Mouse (Mus musculus) intestine, embryonic 15.5 days (tissue): ENCODE results near the gene Bmyc. TPM values are rescaled to one million over a fixed set of nuclear protein-coding genes. Genes with fewer than 3 reads are reported as not detected.

Experiments used
- ATAC-seq: fragments of 200-750 bp; cut with Nextera tagmentation; 2 replicates; pipeline ENCODE4 v1.8.0; 2017; ENCODE audit warnings: moderate TSS enrichment, moderate library complexity
- H3K27ac ChIP-seq: fragments of 300-500 bp; sonication (generic); 2 replicates; pipeline ENCODE4 v1.5.1; 2015; ENCODE audit warnings: mild to moderate bottlenecking, inconsistent platforms
- H3K27me3 ChIP-seq: fragments of 300-500 bp; sonication (generic); replicated peaks from 2 replicates; pipeline ENCODE4 v1.6.1; 2015; ENCODE audit warnings: inconsistent platforms
- H3K36me3 ChIP-seq: fragments of 300-500 bp; sonication (generic); 2 replicates; pipeline ENCODE4 v1.6.1; 2015; ENCODE audit warnings: inconsistent platforms
- H3K4me1 ChIP-seq: fragments of 300-500 bp; sonication (generic); replicated peaks from 2 replicates; pipeline ENCODE4 v1.6.1; 2015; ENCODE audit warnings: inconsistent platforms
- H3K4me2 ChIP-seq: fragments of 300-500 bp; sonication (generic); replicated peaks from 2 replicates; pipeline ENCODE4 v1.6.1; 2015; ENCODE audit warnings: mild to moderate bottlenecking, inconsistent platforms
- H3K4me3 ChIP-seq: fragments of 300-500 bp; sonication (generic); replicated peaks from 2 replicates; pipeline ENCODE4 v1.5.1; 2015; ENCODE audit warnings: inconsistent platforms
- H3K9ac ChIP-seq: fragments of 300-500 bp; sonication (generic); 2 replicates; pipeline ENCODE4 v1.6.1; 2015; ENCODE audit warnings: inconsistent platforms
- H3K9me3 ChIP-seq: fragments of 300-500 bp; sonication (generic); 2 replicates; pipeline ENCODE4 v1.6.1; 2016; ENCODE audit warnings: inconsistent platforms
- WGBS: fragments of 180-500 bp; shearing (Covaris S2); methylation state at CpG from one replicate; pipeline ENCODE4 v1.1.7; 2015; 5-methylcytosine and 5-hydroxymethylcytosine counted together
- polyA plus RNA-seq: library from polyadenylated mRNA; unstranded; fragments of >200 nt; fragmentation: Nextera tagmentation; extraction: Ambion mirVana; gene quantifications from 2 replicates; pipeline ENCODE4 v1.2.1, GENCODE M21; 2015

Gene Bmyc
- polyA plus RNA-seq, 1 experiment from 2014 or later = 98.7 TPM

- Histone ChIP-seq H3K4me2 (no peak overlapping the region), H3K9me3 (no peaks in the 10 kb centered on the region), H3K9ac (no peak overlapping the region), H3K27ac (no peak overlapping the region), H3K4me3 (no peak overlapping the region), H3K27me3 (no peaks in the 10 kb centered on the region), H3K4me1 (no peaks in the 10 kb centered on the region), H3K36me3 (no peaks in the 10 kb centered on the region)
- no peak for ATAC-seq
- 71% methylated on average over 1 of the region's 1 CpGs for WGBS
These were observed 35.1 kb downstream of the Bmyc start for GRCm38 (mm10) chr2:25741671-25742070.

GRCm38 (mm10) chr2:25754201-25754600, 47.7 kb downstream of the Bmyc start:
- Histone ChIP-seq H3K36me3 (no peaks in the 10 kb centered on the region), H3K27me3 (no peaks in the 10 kb centered on the region), H3K4me2 (no peak overlapping the region), H3K27ac (no peak overlapping the region), H3K9ac (no peak overlapping the region), H3K4me1 (no peaks in the 10 kb centered on the region), H3K4me3 (no peak overlapping the region), H3K9me3 (no peaks in the 10 kb centered on the region)
- no peak for ATAC-seq
- 96% methylated on average over 1 of the region's 1 CpGs for WGBS

Other genes starting within 250 kb of the Bmyc start
- 2.2 and 3.0 TPM in 2 replicates for gene Clic3, start 249.9 kb upstream of the Bmyc start, polyA plus RNA-seq
- 28.0 and 33.2 TPM in 2 replicates for gene Paxx, start 245.6 kb upstream of the Bmyc start, polyA plus RNA-seq
- 4.6 and 5.8 TPM in 2 replicates for gene Ptgds, start 236.7 kb upstream of the Bmyc start, polyA plus RNA-seq
- not detected in 2 replicates for gene Lcn12, start 212.8 kb upstream of the Bmyc start, polyA plus RNA-seq
- 57.5 and 65.2 TPM in 2 replicates for gene Fbxw5, start 206.0 kb upstream of the Bmyc start, polyA plus RNA-seq
- gene C8g, start 205.0 kb upstream of the Bmyc start, polyA plus RNA-seq = 5.4 and 8.3 TPM in 2 replicates
- gene Traf2, start 159.8 kb upstream of the Bmyc start, polyA plus RNA-seq = 26.7 and 32.4 TPM in 2 replicates
- gene Edf1, start 148.9 kb upstream of the Bmyc start, polyA plus RNA-seq = 339 and 367 TPM in 2 replicates
- 297 and 389 TPM in 2 replicates for gene Mamdc4, start 131.9 kb upstream of the Bmyc start, polyA plus RNA-seq
- 163 and 190 TPM in 2 replicates for gene Phpt1, start 131.5 kb upstream of the Bmyc start, polyA plus RNA-seq
- gene Ajm1, start 125.0 kb upstream of the Bmyc start, polyA plus RNA-seq = 1.7 and 2.9 TPM in 2 replicates
- 65.5 and 69.7 TPM in 2 replicates for gene Rabl6, start 98.2 kb upstream of the Bmyc start, polyA plus RNA-seq
- gene Ccdc183, start 89.1 kb upstream of the Bmyc start, polyA plus RNA-seq = 0.13 and 0.16 TPM in 2 replicates
- gene Tmem141, start 84.7 kb upstream of the Bmyc start, polyA plus RNA-seq = 22.2 and 23.8 TPM in 2 replicates
- gene Fcna, start 78.7 kb upstream of the Bmyc start, polyA plus RNA-seq = 3.5 and 4.7 TPM in 2 replicates
- not detected in 2 replicates for gene Lcn8, start 53.6 kb upstream of the Bmyc start, polyA plus RNA-seq
- gene Lcn5, start 48.8 kb upstream of the Bmyc start, polyA plus RNA-seq = not detected in 2 replicates
- not detected in 2 replicates for gene Lcn6, start 30.0 kb upstream of the Bmyc start, polyA plus RNA-seq
- not detected in 2 replicates for gene Lcn10, start 24.0 kb upstream of the Bmyc start, polyA plus RNA-seq
- gene Obp2a, start 6.7 kb upstream of the Bmyc start, polyA plus RNA-seq = not detected in 2 replicates
- gene Obp2b, start 30.3 kb downstream of the Bmyc start, polyA plus RNA-seq = not detected in 2 replicates
- not detected in 2 replicates for gene Lcn3, start 58.8 kb downstream of the Bmyc start, polyA plus RNA-seq
- not detected in 2 replicates for gene Lcn11, start 70.3 kb downstream of the Bmyc start, polyA plus RNA-seq
- gene Gm13539, start 75.5 kb downstream of the Bmyc start, polyA plus RNA-seq = not detected in 2 replicates
- not detected in 2 replicates for gene Glt6d1, start 109.1 kb downstream of the Bmyc start, polyA plus RNA-seq
- gene Lcn9, start 116.4 kb downstream of the Bmyc start, polyA plus RNA-seq = not detected in 2 replicates
- gene Sohlh1, start 140.5 kb downstream of the Bmyc start, polyA plus RNA-seq = not detected in 2 replicates
- gene Kcnt1, start 157.0 kb downstream of the Bmyc start, polyA plus RNA-seq = 0.53 and 0.67 TPM in 2 replicates